Mouse (Mus musculus) megakaryocyte, embryonic 14.5 days (primary cell): ENCODE measurements at regions not wholly inside any gene's neighbourhood (a gene's known extent, or its start where the extent isn't known, plus 50 kb on each side); places are given as distances from the start of the nearest gene placed in this dataset.

Experiments used
- FLI1 ChIP-seq: IDR thresholded peaks from 2 replicates; pipeline ENCODE4 v1.6.1; 2012; ENCODE audit warnings: low read length, inconsistent platforms, mixed read lengths
- GATA1 ChIP-seq: IDR thresholded peaks from 3 replicates; pipeline ENCODE4 v1.6.1; 2012; ENCODE audit warnings: mixed read lengths, low read length, inconsistent platforms, borderline replicate concordance

- TF ChIP-seq GATA1, result no peak
- no peak for TF ChIP-seq FLI1
Measured at GRCm38 (mm10) chr14:64580862-64581261, 476.8 kb downstream of the Prss52 start.
